Mouse (Mus musculus) spleen, adult 18-20 months (tissue): ENCODE results near the gene Fam234b.

Experiments used
- DNase-seq, 2 experiments: peaks; one replicate each; pipeline ENCODE4 v3.0.0; 2022; ENCODE audit warnings: mixed read lengths in 2 of 2

The Fam234b gene

DNA sequence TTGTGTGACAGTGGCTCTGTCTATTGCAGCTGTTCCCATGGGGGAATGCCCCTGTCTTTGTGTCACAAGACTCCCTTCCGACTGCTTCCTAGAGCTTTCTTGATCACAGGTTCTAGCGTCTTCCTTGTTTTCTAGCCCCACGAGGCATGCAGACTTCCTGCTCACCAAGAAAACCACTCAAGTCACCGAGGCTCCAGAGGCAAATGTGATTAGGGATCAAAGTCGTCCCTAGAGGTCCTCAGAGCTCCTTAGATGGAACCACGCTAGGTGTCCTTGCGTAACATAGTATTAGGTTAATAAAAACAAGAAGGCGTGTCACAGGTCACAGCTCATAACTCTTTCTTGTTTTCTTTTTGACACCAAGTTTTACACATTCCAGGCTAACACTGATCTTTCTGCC is 13.8 kb upstream of the Fam234b start:
- no peak for DNase-seq

DNA sequence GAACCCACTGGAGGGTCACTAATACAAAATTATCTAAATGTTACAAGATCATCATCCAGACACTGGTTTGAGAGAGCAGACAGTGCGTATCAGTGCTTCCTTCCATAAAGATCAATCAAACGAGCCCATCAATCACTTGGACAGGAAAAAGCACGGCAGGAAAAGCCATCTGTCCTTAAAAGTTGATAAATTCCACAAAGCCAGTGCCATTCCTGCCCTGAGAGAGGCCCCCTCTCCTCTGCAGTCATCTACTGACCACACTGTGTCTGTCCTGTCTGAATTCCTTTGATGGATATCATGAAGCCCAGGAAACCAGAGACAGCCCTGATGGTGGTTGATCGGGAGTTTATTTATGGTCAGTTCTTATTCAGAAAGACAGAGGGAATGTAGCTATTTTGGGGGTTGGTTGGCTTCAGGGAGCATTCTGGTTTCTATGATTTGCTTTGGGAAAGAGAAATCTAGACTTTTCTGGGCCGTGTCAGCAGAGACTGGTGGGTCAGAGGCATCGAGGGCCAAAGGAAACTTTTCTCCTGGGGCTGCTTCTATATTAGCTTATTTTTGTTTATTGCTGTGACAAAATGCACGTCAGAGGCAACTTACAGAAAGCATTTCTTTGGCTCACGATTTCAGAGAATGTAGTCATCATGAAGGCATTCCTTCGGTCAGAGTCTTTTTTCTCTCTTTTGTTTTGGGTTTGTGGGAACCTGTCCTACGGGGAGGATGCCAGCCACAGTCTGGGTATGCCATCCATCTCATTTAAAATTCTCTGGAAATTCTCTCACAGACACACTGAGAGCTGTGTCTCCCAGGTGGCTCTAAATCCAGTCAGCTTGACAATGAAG is 10.5 kb upstream of the Fam234b start:
- no peak for DNase-seq

DNA sequence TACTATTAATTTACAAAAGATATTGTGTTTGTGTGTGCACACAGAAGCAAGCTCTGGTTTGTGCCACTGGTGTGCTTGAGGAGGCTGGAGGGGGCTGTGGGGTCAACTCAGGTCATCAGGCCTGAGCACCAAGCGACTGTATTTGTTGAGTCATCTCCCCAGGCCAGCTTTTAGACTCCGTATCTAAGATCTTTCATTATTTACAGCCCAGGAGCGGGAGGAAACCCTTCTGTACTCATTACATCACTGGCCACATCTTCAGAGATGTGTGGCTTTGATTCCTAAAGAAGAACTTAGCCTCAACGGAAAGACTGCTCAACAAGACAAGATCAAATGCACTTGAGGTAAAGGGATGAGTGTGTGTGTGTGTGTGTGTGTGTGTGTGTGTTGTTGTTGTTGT is 9.1 kb upstream of the Fam234b start:
- no peak for DNase-seq

DNA sequence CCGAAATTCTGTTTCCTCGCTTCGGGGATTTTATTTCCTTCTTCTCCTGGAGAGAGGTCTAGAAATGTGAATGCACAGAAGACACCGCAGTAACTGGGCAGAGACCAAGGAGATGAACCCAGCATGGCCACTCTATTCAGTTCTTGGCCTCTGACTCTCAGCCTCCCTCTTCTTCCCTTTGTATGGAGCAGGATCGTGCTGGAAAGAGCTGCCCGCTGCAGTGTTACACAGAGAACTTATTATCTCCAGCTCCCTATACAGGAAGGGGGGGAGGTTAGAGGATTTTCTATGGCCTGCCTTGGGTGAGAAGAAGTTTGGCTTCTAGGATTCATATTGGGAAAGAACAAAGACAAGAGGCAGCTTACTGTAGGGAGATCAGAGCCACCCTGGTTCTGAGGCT is 7.7 kb upstream of the Fam234b start:
- DNase-seq = no peak

DNA sequence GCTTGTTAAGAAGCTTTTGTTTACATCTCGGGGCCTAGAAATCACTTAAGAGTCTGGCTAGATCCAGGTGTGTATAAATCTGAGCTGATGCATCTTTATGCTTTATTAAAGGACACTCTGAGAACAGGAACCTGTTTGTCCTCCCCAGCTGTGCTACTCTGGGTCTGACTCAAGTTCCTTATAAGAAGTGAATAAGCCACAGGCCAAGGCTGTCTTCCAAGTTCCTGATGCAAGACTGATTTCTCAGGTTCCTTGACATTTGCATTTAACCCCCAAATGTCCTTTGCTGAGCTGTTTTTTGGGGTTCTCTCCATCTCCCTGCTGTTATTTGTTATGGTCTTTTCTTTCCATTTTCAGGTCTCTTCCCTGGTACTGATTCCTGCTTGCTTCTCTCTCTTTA is 5.9 kb upstream of the Fam234b start:
- DNase-seq = no peak

DNA sequence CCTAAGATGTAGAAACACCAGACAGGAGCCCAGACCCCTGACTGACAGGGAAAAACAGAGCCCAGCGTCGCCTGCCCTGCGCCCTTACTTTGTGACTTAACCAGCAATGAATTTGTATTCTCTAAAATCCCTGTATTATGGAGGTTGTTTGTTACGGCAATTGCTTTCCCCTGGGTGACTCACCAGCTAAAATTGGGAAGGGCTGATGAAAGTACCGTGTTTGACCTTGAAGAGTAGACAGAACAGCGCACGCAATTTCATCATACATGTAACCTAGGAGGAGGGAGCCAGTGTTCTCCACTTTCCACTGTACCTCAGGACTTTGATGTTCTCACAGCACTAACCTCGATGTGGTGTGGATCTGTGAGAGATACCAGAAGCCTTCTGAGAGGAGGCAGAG is 4.8 kb upstream of the Fam234b start:
- DNase-seq = no peak

DNA sequence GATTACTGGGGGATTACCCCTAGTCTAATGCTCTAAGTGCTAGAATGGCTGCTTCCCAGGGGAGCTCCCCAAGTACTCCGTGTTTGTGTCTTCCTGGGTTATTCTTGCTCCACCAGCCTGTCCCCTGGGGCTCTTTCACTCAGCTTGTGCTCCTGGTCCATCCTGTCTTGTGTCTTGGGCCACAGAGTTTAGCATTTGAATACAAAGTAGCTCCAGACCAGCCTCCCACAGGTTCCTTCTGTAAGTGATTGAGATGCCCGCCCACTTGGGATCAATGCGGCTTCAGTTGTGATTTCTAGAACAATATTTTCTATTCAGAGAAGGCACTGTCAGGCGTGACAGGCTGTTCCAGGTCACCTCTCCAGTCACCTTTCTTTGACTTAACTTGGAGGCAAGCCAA is 4.0 kb upstream of the Fam234b start:
- DNase-seq = no peak

GRCm38 (mm10) chr6:135194907-135195306 is 2.9 kb upstream of the Fam234b start:
- DNase-seq = no peak

GRCm38 (mm10) chr6:135196707-135197106 is 1.1 kb upstream of the Fam234b start:
- no peak for DNase-seq

GRCm38 (mm10) chr6:135197446-135197845 is 331 bp upstream of the Fam234b start:
- no peak for DNase-seq

DNA sequence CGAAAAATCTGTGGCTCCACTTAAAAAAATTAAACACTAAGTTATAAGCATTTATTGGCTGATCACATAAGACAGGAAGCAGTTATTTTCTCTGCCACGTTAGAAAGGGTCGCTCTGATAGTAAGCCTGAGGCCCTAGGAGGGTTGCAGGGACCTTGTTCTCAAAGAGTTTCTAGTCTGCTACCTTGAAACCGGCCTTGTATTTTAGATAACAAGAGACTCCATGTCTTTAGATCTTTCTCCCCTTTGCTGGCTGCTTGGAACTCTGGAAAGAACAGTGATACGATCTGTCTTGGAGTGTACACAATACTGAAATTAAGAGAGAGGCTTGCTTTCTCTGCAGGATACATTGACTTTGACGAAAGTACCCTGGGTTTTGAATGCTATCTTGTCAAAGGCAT is 949 bp downstream of the Fam234b start:
- DNase-seq = no peak

- DNase-seq = no peak
Observed at GRCm38 (mm10) chr6:135200122-135200957, 2.6 kb downstream of the Fam234b start.

DNA sequence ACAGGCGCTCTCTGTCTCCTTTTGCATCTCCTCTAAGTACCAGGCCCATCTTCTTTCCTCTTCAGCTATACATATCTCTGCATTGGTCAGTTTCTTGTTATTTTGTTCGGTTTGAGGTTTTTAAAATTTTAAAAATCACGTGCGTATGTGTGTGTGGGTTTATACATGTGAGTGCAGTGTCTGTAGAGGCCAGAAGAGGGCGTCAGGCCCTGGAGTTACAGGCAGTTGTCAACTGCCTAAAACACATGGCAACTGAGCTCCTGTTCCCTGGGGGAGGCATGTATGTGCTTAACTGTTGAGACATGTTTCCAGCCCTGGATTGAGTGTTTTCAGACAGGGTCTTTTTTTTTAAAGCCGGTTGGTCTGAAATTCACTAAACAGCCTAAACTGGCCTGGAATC is 4.9 kb downstream of the Fam234b start:
- no peak for DNase-seq

DNA sequence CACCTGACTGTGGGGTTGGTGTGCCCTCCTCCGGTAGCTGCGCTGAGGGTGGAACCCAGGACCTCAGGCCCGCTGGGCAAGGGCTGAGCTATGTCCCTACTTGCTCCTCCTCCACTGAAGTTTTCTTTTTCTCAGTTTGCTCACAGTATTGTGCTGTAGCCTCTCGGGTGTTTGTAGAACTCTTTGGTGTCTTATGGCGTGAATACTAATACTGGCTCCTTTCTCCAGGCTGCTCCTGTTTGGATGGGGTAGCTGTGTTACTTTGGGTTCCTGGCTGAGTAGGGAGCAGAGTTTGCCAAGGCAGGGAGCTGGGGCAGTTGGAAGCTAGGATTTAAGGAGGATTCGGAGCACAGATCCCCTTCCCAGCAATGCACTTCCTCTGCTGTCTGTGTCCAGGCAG is 6.0 kb downstream of the Fam234b start:
- no peak for DNase-seq

DNA sequence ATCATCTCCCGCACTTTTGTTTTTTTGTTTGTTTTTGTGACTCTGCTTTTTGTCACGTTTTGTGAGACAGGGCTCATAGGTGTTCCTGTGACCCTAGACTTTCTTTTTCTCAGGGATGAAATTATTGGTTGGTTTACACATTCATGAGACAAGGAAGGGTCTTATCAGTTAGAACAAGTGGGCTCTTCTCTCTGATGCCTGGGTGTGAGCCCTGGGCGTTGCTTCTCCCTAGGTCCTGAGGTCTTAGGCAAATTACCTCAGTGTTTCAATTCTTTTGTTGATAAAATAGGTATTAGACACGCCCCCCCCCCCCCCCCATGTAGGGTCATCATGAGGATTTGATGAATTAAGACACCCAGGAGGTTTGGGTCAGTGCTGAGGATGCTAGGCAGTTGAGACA is 7.1 kb downstream of the Fam234b start:
- DNase-seq = no peak

DNA sequence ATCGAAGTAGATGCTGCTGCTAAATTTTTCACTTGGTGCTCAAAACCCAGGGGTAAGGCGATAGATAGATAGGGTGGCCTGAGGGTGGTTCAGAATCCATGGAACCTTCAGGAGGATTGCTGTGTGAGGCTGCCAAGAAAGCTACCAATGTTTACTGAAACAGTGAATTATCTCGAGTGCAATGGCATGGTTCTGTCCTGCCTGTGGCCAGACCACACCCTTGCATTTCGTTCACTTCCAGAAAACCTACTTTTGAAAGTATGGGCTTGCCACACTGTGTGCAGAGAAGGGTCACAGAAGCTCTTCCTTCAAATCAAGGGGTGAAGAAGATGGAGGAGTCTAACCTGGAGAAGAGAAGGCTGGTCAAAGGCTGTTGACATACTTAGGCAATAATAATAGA is 8.0 kb downstream of the Fam234b start:
- no peak for DNase-seq

- DNase-seq = no peak
Observed at GRCm38 (mm10) chr6:135206909-135207308, 9.1 kb downstream of the Fam234b start.

DNA sequence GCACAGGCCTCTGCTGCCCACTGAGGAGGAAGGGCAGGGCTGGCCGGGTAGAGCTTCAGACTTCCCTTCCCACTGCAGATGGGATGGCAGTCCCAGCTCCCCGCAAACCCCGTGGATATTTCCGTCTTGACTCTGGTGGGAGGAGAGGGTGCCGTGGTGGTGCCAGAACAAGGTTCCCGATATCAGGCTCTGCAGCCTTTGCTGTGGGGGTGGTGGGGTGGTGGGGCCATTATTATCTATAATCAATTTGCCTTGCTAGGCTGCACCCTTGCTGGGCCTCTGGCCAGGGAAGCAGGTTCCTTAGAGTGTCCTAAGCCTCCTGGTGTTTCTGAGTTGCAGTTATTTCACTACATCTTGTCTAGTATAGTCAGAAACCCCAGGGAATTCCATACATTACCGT is 13.4 kb downstream of the Fam234b start:
- no peak for DNase-seq

DNA sequence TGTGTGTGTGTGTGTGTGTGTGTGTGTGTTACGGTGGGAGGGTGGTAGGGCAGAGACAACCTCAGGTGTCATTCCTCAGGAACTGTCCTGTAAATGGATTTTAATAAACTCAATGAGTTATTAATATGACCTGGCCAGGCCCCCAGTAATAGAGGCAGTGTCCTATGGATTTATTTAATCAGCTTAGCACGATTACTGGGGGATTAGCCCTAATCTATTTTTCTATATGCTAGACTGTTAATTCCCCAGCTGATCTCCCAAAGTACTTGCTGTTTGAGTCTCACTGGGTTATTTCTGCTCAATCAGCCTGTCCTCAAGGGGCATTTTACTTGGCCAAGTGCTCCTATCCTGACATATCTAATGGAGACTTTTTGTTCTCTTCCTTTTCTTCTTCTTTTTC is 14.9 kb downstream of the Fam234b start:
- DNase-seq = no peak

DNA sequence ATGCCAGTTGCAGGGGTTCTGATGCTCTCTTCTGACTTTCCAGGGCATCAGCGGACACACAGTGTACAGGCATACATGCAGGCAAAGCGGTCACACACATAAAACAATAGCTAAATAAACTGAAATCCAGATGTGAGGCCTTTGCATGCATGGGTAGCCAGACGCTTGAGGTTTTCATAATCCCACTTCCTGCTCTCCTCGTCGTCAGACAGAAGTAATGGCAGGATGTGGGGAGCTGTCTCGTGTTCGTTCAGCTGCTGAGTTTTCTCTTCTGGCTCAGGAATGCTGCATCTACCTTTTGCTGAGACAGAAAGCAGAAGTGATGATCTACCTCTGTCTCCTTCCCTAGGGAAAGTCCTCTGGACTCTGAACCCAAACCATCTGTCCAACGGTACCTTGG is 20.6 kb downstream of the Fam234b start:
- DNase-seq = no peak

DNA sequence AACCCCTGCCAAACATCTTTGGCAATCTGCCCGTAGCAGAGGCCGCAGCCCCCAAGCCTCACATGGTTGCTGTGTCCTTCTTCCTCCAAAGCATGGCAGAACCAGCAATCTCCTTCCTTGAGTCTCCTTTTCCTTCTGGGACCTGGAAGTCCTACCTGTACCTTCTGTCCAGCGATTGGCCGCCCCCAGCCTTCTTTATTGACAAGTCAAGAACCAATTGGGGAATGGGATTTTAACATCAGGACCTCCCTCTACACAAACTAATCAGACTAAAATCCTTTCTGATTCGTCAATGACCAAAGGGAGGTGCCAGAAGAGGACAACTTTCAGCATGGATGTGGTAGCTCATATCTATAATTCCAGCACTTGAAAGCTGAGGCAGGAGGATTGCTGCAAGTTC is 22.1 kb downstream of the Fam234b start:
- no peak for DNase-seq

GRCm38 (mm10) chr6:135223786-135224416 is 26.1 kb downstream of the Fam234b start:
- no peak for DNase-seq

DNA sequence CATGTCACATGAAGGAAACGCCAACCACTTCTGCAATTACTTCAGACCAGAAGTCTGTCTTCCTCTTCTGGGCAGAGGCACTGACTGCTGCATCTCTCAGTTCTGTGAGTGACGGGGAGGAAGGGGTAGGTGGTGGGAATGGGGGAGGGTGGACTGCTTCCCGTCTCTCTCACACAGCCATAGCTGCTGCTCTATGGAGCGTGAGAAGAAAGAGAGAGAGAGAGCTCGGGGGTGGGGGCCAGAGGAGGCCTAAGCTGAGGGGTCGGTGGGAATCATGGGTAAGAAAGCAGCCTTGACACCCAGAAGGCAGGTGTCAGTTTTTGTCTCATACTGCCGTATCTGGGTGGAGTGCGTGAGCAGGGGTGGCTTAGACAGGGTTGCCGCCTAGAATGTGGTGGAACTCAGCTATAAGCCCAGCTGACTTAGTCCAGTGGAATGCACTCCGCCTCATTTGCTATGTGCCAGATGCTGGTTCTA is 30.7 kb downstream of the Fam234b start:
- no peak for DNase-seq

DNA sequence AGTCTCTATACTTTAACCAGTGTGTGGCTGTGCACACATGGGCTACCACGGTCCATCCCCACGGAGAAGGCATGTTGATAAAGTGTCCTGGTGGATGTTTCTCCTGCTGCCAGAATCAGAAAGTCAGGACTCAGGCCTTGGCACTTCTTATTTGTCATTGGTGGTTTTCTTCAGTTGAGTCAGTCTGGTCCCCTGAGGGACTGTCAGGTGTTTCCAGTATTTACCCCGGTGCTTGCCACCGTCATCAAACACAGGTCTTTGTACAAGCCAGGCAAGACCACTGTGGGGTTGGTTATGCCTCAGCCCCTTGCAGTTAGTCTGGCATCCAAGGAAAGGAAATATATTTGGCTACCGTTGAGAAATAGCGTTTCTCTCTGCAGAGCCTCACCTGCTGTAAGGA is 32.8 kb downstream of the Fam234b start:
- no peak for DNase-seq
